Mouse (Mus musculus) right cerebral cortex, adult 18-20 months (tissue): Measurements from ENCODE around the gene Pi16.

ENCODE experiments used
- DNase-seq: peaks from one replicate; pipeline ENCODE4 v3.0.0; 2022; ENCODE audit warnings: mixed read lengths

The Pi16 gene

GRCm38 (mm10) chr17:29304376-29305057 lies 13.0 kb upstream of the Pi16 start:
- no peak for DNase-seq

- DNase-seq: no peak
These were observed 12.2 kb upstream of the Pi16 start for GRCm38 (mm10) chr17:29305058-29305806.

GRCm38 (mm10) chr17:29305871-29306270 lies 11.6 kb upstream of the Pi16 start:
- DNase-seq: no peak

- no peak for DNase-seq
These were observed 7.3 kb upstream of the Pi16 start for GRCm38 (mm10) chr17:29310056-29310623.

GRCm38 (mm10) chr17:29311602-29312001 lies 5.9 kb upstream of the Pi16 start:
- no peak for DNase-seq

- DNase-seq: no peak
These were observed 5.4 kb upstream of the Pi16 start for GRCm38 (mm10) chr17:29312082-29312481.

GRCm38 (mm10) chr17:29313300-29313699 lies 4.2 kb upstream of the Pi16 start:
- DNase-seq: no peak

GRCm38 (mm10) chr17:29315672-29316465 lies 1.6 kb upstream of the Pi16 start:
- DNase-seq: no peak

- no peak for DNase-seq
These were observed 589 bp upstream of the Pi16 start for GRCm38 (mm10) chr17:29316891-29317290.

GRCm38 (mm10) chr17:29318731-29319250 lies 1.3 kb downstream of the Pi16 start:
- DNase-seq: no peak

- no peak for DNase-seq
These were observed 2.0 kb downstream of the Pi16 start for GRCm38 (mm10) chr17:29319476-29319875.

GRCm38 (mm10) chr17:29319881-29320639 lies 2.6 kb downstream of the Pi16 start:
- DNase-seq: no peak

- no peak for DNase-seq
These were observed 4.5 kb downstream of the Pi16 start for GRCm38 (mm10) chr17:29321765-29322602.

GRCm38 (mm10) chr17:29322603-29322962 lies 5.1 kb downstream of the Pi16 start:
- DNase-seq: no peak

- DNase-seq: no peak
These were observed 6.1 kb downstream of the Pi16 start for GRCm38 (mm10) chr17:29323625-29324024.

- no peak for DNase-seq
These were observed 8.4 kb downstream of the Pi16 start for GRCm38 (mm10) chr17:29325831-29326230.

GRCm38 (mm10) chr17:29326531-29327529 lies 9.3 kb downstream of the Pi16 start:
- DNase-seq: no peak

- no peak for DNase-seq
These were observed 10.2 kb downstream of the Pi16 start for GRCm38 (mm10) chr17:29327691-29328090.

GRCm38 (mm10) chr17:29330221-29330620 lies 12.7 kb downstream of the Pi16 start:
- no peak for DNase-seq
